Mouse (Mus musculus) C2C12 (cell line): ENCODE results near the gene Mtmr12.

Experiments
- CTCF ChIP-seq: IDR thresholded peaks from one replicate; pipeline ENCODE4 v1.5.1; 2011; ENCODE audit not compliant: control insufficient read depth, insufficient read depth, insufficient read length
- MAX ChIP-seq: IDR thresholded peaks from one replicate; pipeline ENCODE4 v1.6.1; 2011; ENCODE audit warnings: mild to moderate bottlenecking, control low read depth
- USF1 ChIP-seq: IDR thresholded peaks from one replicate; pipeline ENCODE4 v1.6.1; 2011; ENCODE audit warnings: low read depth, mild to moderate bottlenecking, control low read depth, moderate library complexity

GRCm38 (mm10) chr15:12233021-12233420, 28.2 kb downstream of the Mtmr12 start:
- TF ChIP-seq CTCF: no peak
- TF ChIP-seq MAX: no peak
- TF ChIP-seq USF1: no peak
